Mouse (Mus musculus): ENCODE data around the gene Macf1.

- no peak for TF ChIP-seq CTCF (IDR thresholded peaks at IDR 0.05; ENCODE audit: extremely low read depth, insufficient read length, insufficient replicate concordance, low read depth, low read length)
- TF ChIP-seq POLR2A (IDR thresholded peaks at IDR 0.05; ENCODE audit: low read depth, low read length), result no peak
Measured at GRCm38 (mm10) chr4:123616971-123617370, 67.2 kb downstream of the Macf1 start.
